Mouse (Mus musculus): ENCODE data around the gene Clcn5. TPM values are rescaled to one million over a fixed set of nuclear protein-coding genes. Genes with fewer than 3 reads are reported as not detected.

The Clcn5 gene
- total and polyA plus RNA-seq, 2 experiments from 2014 or later = 5.7 to 26.8 TPM

GRCm38 (mm10) chrX:7188311-7188807 lies 130.8 kb downstream of the Clcn5 start:
- TF ChIP-seq CTCF (IDR thresholded peaks at IDR 0.05) = no peak
- peak overlapping the region; percentile 78 for H3K27ac ChIP-seq (ENCODE audit: low read depth, low read length)
- ATAC-seq (ENCODE audit: low FRiP score) (peak; percentile 92), DNase-seq (ENCODE audit: low spot score) (peak; percentile 69)
- H3K4me1 ChIP-seq (ENCODE audit: insufficient read depth, low read length) = no peaks in the 10 kb centered on the region
- H3K36me3 ChIP-seq (ENCODE audit: insufficient read depth, low read length) = no peaks in the 10 kb centered on the region
- H3K27me3 ChIP-seq (ENCODE audit: insufficient read depth, low read length) = no peaks in the 10 kb centered on the region
- 24% methylated on average over 17 of the region's 17 CpGs for WGBS
- H3K4me2 ChIP-seq (ENCODE audit: low read depth, low read length, poor library complexity, severe bottlenecking) = peak overlapping the region; percentile 51
- no peaks in the 10 kb centered on the region for H3K9me3 ChIP-seq (ENCODE audit: low read length)
- peak overlapping the region; percentile 38 for H3K4me3 ChIP-seq (ENCODE audit: low read depth, low read length)
- H3K9ac ChIP-seq (replicated peaks; ENCODE audit: low read length, poor library complexity, severe bottlenecking) = peak overlapping the region; percentile 51

DNA sequence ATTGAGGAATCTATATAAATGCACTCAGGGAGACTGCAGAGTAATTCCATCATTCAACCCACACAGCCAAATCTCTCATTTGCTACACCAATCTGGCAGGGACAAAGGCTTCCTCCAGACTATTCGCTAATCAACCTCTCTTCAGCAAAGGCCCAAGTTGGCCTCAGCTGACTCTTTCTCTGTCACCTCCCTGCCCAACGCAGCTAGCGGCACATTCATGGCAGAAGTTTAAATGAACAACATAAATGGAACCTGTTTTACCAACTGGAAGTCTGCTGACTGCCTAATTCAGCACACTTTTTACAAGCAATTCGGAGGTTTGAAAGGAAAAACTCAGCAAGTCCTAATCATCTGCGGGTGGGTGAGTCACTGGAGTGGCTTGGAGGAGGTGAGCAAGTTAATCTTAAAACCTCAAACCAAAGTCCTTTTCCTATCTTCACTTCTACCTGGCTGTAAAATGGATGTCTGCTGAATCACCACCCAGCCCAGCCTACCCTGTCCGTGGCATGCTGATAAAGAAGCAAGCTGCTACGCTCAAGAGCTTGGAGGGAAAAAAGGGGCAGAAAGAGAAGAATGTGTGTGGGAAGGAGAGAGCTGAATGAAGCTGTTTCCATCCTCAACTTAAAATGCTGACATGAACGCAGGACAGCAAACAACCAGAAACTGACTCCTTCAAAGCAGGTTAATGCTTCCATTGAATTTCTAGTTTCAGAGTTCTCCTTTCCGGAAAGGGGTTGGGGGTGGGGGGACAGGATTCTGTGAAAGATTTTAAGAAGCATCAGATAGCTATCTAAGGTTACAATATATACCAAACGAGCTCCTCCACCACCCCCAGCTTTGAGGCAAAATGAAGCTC lies 131.5 kb downstream of the Clcn5 start:
- H3K4me1 ChIP-seq (ENCODE audit: insufficient read depth, low read length) = no peaks in the 10 kb centered on the region
- H3K9ac ChIP-seq (replicated peaks; ENCODE audit: low read length, poor library complexity, severe bottlenecking) = peak overlapping the region; percentile 51
- H3K27me3 ChIP-seq (ENCODE audit: insufficient read depth, low read length) = no peaks in the 10 kb centered on the region
- H3K9me3 ChIP-seq (ENCODE audit: low read length) = no peaks in the 10 kb centered on the region
- no peaks in the 10 kb centered on the region for H3K36me3 ChIP-seq (ENCODE audit: insufficient read depth, low read length)
- ATAC-seq (ENCODE audit: low FRiP score) (peak; percentile 52), DNase-seq (ENCODE audit: low spot score) (peak; percentile 12)
- H3K27ac ChIP-seq (ENCODE audit: low read depth, low read length) = peak overlapping the region; percentile 78
- peak overlapping the region; percentile 51 for H3K4me2 ChIP-seq (ENCODE audit: low read depth, low read length, poor library complexity, severe bottlenecking)
- no peak for TF ChIP-seq CTCF (IDR thresholded peaks at IDR 0.05)
- H3K4me3 ChIP-seq (ENCODE audit: low read depth, low read length) = peak overlapping the region; percentile 38
- 33% methylated on average over 10 of the region's 10 CpGs for WGBS

DNA sequence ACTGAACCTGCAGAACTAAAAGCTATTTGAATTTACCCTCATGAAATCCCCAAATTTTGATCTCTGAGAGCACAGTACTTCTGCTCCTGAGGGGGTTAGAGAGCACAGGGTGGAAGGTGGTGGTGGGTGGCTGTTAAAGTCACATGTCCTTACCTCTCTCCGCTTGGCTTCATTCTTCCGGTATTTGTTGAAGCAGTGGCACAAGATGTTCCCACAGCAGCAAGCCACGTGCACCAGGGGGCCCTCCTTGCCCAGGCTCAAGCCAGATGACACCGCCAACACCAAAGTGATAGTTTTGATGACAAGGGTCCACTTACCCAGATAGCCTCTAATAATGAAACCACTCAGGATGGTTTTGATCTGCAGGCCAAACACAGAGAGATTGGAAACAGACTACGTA lies 149.0 kb downstream of the Clcn5 start:
- Histone ChIP-seq H3K4me1 (ENCODE audit: insufficient read depth, low read length) (no peaks in the 10 kb centered on the region), H3K27me3 (ENCODE audit: insufficient read depth, low read length) (no peaks in the 10 kb centered on the region), H3K9me3 (ENCODE audit: low read length) (no peaks in the 10 kb centered on the region), H3K4me2 (ENCODE audit: low read depth, low read length, poor library complexity, severe bottlenecking) (no peak overlapping the region), H3K9ac (replicated peaks; ENCODE audit: low read length, poor library complexity, severe bottlenecking) (no peak overlapping the region), H3K36me3 (ENCODE audit: insufficient read depth, low read length) (peaks cover 11% of the 10 kb centered on the region; the same call in 1 of the 2 replicates), H3K27ac (ENCODE audit: low read depth, low read length) (no peak overlapping the region), H3K4me3 (ENCODE audit: low read depth, low read length) (no peak overlapping the region)
- no peak for TF ChIP-seq CTCF (IDR thresholded peaks at IDR 0.05)
- WGBS = 89% methylated on average over 5 of the region's 5 CpGs
- no peak for ATAC-seq (ENCODE audit: low FRiP score)
- no peak for DNase-seq (ENCODE audit: low spot score)

DNA sequence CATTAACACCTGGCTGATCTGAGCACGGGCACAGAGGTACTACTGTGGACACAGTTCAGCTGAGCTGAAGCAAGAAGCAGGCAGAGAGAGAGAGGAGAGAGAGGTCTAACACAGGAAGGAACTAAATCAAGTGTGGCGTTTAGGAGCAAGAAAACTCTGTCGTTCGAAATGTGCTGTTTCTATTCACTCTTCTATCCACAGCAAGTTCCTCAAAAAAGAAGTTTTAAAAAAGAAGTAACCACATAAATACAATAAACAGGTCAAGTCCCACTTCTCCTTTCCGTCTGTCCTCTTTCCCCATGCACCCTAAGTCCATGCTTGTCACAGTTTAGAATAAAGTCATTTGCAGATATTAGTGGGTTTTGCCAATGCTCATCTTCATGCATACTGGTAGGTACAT lies 150.4 kb downstream of the Clcn5 start:
- H3K27ac ChIP-seq (ENCODE audit: low read depth, low read length) = no peak overlapping the region
- no peaks in the 10 kb centered on the region for H3K9me3 ChIP-seq (ENCODE audit: low read length)
- H3K4me1 ChIP-seq (ENCODE audit: insufficient read depth, low read length) = no peaks in the 10 kb centered on the region
- peaks cover 11% of the 10 kb centered on the region; the same call in 1 of the 2 replicates for H3K36me3 ChIP-seq (ENCODE audit: insufficient read depth, low read length)
- H3K4me2 ChIP-seq (ENCODE audit: low read depth, low read length, poor library complexity, severe bottlenecking) = no peak overlapping the region
- DNase-seq (ENCODE audit: low spot score) (no peak), ATAC-seq (ENCODE audit: low FRiP score) (no peak)
- no peaks in the 10 kb centered on the region for H3K27me3 ChIP-seq (ENCODE audit: insufficient read depth, low read length)
- H3K4me3 ChIP-seq (ENCODE audit: low read depth, low read length) = no peak overlapping the region
- H3K9ac ChIP-seq (replicated peaks; ENCODE audit: low read length, poor library complexity, severe bottlenecking) = no peak overlapping the region
- WGBS = 86% methylated on average over 5 of the region's 5 CpGs
- no peak for TF ChIP-seq CTCF (IDR thresholded peaks at IDR 0.05)

- no peak for DNase-seq (ENCODE audit: low spot score)
- WGBS = 92% methylated on average over 3 of the region's 3 CpGs
- H3K4me2 ChIP-seq (ENCODE audit: low read depth, low read length, poor library complexity, severe bottlenecking) = no peak overlapping the region
- ATAC-seq (ENCODE audit: low FRiP score) = no peak
- no peak overlapping the region for H3K9ac ChIP-seq (replicated peaks; ENCODE audit: low read length, poor library complexity, severe bottlenecking)
- no peaks in the 10 kb centered on the region for H3K27me3 ChIP-seq (ENCODE audit: insufficient read depth, low read length)
- no peak for TF ChIP-seq CTCF (IDR thresholded peaks at IDR 0.05)
- no peak overlapping the region for H3K27ac ChIP-seq (ENCODE audit: low read depth, low read length)
- H3K36me3 ChIP-seq (ENCODE audit: insufficient read depth, low read length) = 0 out of 2 replicates have a peak, but pooled peaks cover 2% of the 10 kb centered on the region
- no peak overlapping the region for H3K4me3 ChIP-seq (ENCODE audit: low read depth, low read length)
- H3K9me3 ChIP-seq (ENCODE audit: low read length) = no peaks in the 10 kb centered on the region
- no peaks in the 10 kb centered on the region for H3K4me1 ChIP-seq (ENCODE audit: insufficient read depth, low read length)
Observed at GRCm38 (mm10) chrX:7157976-7158375, 161.2 kb downstream of the Clcn5 start.
